Mouse (Mus musculus): ENCODE measurements around the gene Vmn1r12. TPM values are rescaled to one million over a fixed set of nuclear protein-coding genes. Genes with fewer than 3 reads are reported as not detected.
"Not testable (repeated sequence)": the region's sequence is repeated elsewhere in the genome, so short reads cannot be mapped to it uniquely, and the experiment has no call there.

The Vmn1r12 gene
- not detected in 2 replicates for polyA plus RNA-seq (2016; fragmentation: Nextera tagmentation; extraction: Ambion mirVana)

DNA sequence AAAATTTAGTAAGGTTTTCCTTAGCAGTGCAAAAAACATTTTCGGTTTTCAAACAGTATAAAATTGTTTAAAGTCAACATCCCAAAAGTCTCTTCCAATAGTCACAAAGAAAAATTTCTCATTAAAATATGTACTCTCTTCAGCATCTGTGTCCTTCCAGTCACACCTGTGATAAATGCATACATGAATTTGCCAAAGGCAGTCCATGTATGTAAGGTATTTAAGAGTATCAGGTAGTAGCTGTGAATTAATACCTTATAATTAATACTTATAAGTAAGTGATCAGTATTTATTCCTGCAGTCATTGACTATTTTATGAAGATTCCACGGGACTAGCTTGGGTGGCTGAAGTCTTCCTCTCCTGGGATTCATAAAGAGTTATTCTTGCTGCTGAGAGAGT is at the start of gene Vmn1r12:
Gene Vmn1r12 (plus strand): TSS at position 301 of the 400 bp plus-strand sequence.
- no peak within 1 kb of the TSS for H3K4me3 ChIP-seq
- WGBS (ENCODE audit: insufficient replicate concordance) = 51% methylated on average over 2 of the region's 2 CpGs
- no peak for ATAC-seq
- no peaks in the 10 kb centered on the region for H3K9me3 ChIP-seq (replicated peaks)
- H3K27ac ChIP-seq = no peak within 1 kb of the TSS
- no peak within 1 kb of the TSS for H3K9ac ChIP-seq
- H3K4me1 ChIP-seq = no peaks in the 10 kb centered on the region
- no peaks in the 10 kb centered on the region for H3K36me3 ChIP-seq
- no peak within 1 kb of the TSS for H3K4me2 ChIP-seq
- no peaks in the 10 kb centered on the region for H3K27me3 ChIP-seq (replicated peaks)

DNA sequence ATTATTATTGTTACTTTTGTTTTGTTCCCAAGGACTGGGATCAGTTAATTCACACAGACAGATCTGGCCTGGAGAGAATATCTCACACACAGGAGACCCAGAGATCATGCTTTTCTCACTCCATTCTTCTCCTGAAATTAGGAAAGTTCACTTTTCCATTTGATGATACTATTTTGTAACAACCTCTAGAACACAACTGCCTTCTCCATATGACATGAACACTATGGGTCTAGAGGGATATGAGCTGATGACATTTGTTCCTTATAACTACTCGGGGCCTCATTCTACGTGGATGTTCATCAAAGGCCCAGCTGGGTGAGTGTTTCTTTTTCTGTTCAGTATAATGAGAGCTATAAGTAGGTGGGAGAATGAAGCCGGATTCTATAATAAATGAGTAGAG is 47.6 kb upstream of the Vmn1r12 start, which contains the start of gene Vmn1r10:
Gene Vmn1r10 (plus strand): TSS at position 301 of the 400 bp plus-strand sequence.
- Histone ChIP-seq H3K36me3 (no peaks in the 10 kb centered on the region), H3K4me2 (no peak within 1 kb of the TSS), H3K9ac (no peak within 1 kb of the TSS), H3K9me3 (replicated peaks) (no peaks in the 10 kb centered on the region), H3K27me3 (replicated peaks) (no peaks in the 10 kb centered on the region), H3K4me1 (no peaks in the 10 kb centered on the region), H3K27ac (no peak within 1 kb of the TSS), H3K4me3 (no peak within 1 kb of the TSS)
- WGBS (ENCODE audit: insufficient replicate concordance) = 55% methylated on average over 3 of the region's 3 CpGs
- no peak for ATAC-seq

DNA sequence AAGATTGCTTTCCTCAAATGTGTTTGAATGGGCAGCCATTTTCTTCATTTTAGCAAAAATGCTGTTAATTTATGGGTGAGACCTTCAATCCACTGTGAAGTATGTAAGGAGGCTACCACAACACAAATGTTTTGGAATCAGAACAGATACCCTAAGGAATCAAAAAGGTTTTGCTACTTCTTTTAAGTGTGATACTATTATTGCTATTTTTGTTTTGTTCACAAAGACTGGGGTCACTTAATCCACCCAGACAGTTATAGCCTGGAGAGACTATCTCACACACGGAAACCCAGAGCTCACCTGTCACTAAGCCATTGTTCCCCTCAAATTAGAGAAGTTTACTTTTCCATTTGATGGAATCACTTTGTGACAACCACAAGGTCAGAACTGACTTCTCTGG is 23.6 kb upstream of the Vmn1r12 start, which contains the start of gene Vmn1r11:
Gene Vmn1r11 (plus strand): TSS at position 301 of the 400 bp plus-strand sequence.
- Histone ChIP-seq H3K9me3 (replicated peaks) (no peaks in the 10 kb centered on the region), H3K36me3 (no peaks in the 10 kb centered on the region), H3K4me1 (no peaks in the 10 kb centered on the region), H3K4me2 (no peak within 1 kb of the TSS), H3K9ac (no peak within 1 kb of the TSS), H3K27ac (no peak within 1 kb of the TSS), H3K27me3 (replicated peaks) (no peaks in the 10 kb centered on the region), H3K4me3 (no peak within 1 kb of the TSS)
- WGBS (ENCODE audit: insufficient replicate concordance) = 55% methylated on average over 1 of the region's 1 CpGs
- ATAC-seq = no peak

DNA sequence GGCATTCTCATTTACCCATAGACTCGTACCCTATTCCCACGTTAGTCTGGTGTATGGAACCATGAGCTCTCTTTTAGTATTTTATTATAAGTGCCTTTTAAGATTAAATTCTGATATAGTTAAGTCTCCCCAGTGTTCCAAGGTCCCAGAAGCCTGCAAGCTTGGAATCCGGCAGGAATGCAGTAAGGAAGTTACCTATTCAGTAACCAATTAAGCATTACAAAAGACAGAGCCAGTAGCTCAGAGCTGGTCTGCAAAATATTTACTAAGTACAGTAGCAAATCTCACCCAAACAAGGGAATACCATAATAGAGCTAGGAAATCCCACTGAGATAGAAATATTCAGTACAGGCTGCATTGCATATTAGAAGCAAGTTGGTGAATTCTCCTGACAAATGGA is 33.3 kb downstream of the Vmn1r12 start:
- not testable (repeated sequence) for H3K9me3 ChIP-seq (replicated peaks); H3K36me3 ChIP-seq; H3K4me3 ChIP-seq; H3K4me2 ChIP-seq; H3K4me1 ChIP-seq; H3K27me3 ChIP-seq (replicated peaks); H3K27ac ChIP-seq; ATAC-seq; H3K9ac ChIP-seq
- WGBS (ENCODE audit: insufficient replicate concordance) = 51% methylated on average over 3 of the region's 3 CpGs

DNA sequence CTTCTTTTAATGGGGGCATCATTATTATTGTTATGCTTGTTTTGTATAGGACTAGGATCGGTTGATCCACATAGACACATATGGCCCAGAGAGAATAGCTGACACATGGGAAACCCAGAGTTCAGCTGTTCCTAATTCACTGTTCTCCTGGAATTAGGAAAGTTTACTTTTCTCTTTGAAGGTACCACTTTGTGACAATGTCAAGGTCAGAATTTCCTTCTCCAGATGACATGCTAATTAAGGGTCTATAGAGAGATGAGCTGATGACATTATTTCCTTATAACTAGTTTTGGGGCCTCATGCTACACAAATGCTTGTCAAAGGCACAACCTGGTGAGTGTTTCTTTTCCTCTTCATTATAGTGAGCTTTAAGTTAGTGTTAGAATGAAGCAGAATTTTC is 46.3 kb downstream of the Vmn1r12 start, which contains the start of gene Vmn1r13:
Gene Vmn1r13 (plus strand): TSS at position 301 of the 400 bp plus-strand sequence.
- H3K9me3 ChIP-seq (replicated peaks); H3K4me2 ChIP-seq; H3K4me1 ChIP-seq; ATAC-seq; H3K27ac ChIP-seq; H3K9ac ChIP-seq; H3K4me3 ChIP-seq; H3K36me3 ChIP-seq; H3K27me3 ChIP-seq (replicated peaks): not testable (repeated sequence)
- 68% methylated on average over 1 of the region's 1 CpGs for WGBS (ENCODE audit: insufficient replicate concordance)

Other genes starting within 250 kb of the Vmn1r12 start
- 216 and 218 TPM in 2 replicates for gene Nt5c3, start 233.0 kb upstream of the Vmn1r12 start, polyA plus RNA-seq (2016; fragmentation: Nextera tagmentation; extraction: Ambion mirVana)
- gene Vmn1r4, start 232.9 kb upstream of the Vmn1r12 start, polyA plus RNA-seq (2016; fragmentation: Nextera tagmentation; extraction: Ambion mirVana) = 0.13 and 0.29 TPM in 2 replicates
- not detected in 2 replicates for gene Vmn1r5, start 186.6 kb upstream of the Vmn1r12 start, polyA plus RNA-seq (2016; fragmentation: Nextera tagmentation; extraction: Ambion mirVana)
- not detected in 2 replicates for gene Vmn1r6, start 159.7 kb upstream of the Vmn1r12 start, polyA plus RNA-seq (2016; fragmentation: Nextera tagmentation; extraction: Ambion mirVana)
- not detected in 2 replicates for gene Vmn1r7, start 131.6 kb upstream of the Vmn1r12 start, polyA plus RNA-seq (2016; fragmentation: Nextera tagmentation; extraction: Ambion mirVana)
- gene Vmn1r8, start 124.6 kb upstream of the Vmn1r12 start, polyA plus RNA-seq (2016; fragmentation: Nextera tagmentation; extraction: Ambion mirVana) = not detected in 2 replicates
- not detected in 2 replicates for gene Vmn1r9, start 90.1 kb upstream of the Vmn1r12 start, polyA plus RNA-seq (2016; fragmentation: Nextera tagmentation; extraction: Ambion mirVana)
- gene Vmn1r10, start 47.5 kb upstream of the Vmn1r12 start, polyA plus RNA-seq (2016; fragmentation: Nextera tagmentation; extraction: Ambion mirVana) = not detected in 2 replicates
- gene Vmn1r11, start 23.5 kb upstream of the Vmn1r12 start, polyA plus RNA-seq (2016; fragmentation: Nextera tagmentation; extraction: Ambion mirVana) = not detected in 2 replicates
- gene Vmn1r13, start 46.4 kb downstream of the Vmn1r12 start, polyA plus RNA-seq (2016; fragmentation: Nextera tagmentation; extraction: Ambion mirVana) = not detected in 2 replicates
- not detected in 2 replicates for gene Vmn1r14, start 74.8 kb downstream of the Vmn1r12 start, polyA plus RNA-seq (2016; fragmentation: Nextera tagmentation; extraction: Ambion mirVana)
- not detected in 2 replicates for gene Vmn1r15, start 101.0 kb downstream of the Vmn1r12 start, polyA plus RNA-seq (2016; fragmentation: Nextera tagmentation; extraction: Ambion mirVana)
- not detected in 2 replicates for gene Vmn1r16, start 172.6 kb downstream of the Vmn1r12 start, polyA plus RNA-seq (2016; fragmentation: Nextera tagmentation; extraction: Ambion mirVana)
- gene Vmn1r17, start 206.8 kb downstream of the Vmn1r12 start, polyA plus RNA-seq (2016; fragmentation: Nextera tagmentation; extraction: Ambion mirVana) = not detected in 2 replicates
- gene Vmn1r18, start 238.9 kb downstream of the Vmn1r12 start, polyA plus RNA-seq (2016; fragmentation: Nextera tagmentation; extraction: Ambion mirVana) = not detected in 2 replicates
- not detected in 2 replicates for gene Vmn1r19, start 246.9 kb downstream of the Vmn1r12 start, polyA plus RNA-seq (2016; fragmentation: Nextera tagmentation; extraction: Ambion mirVana)

Data from liver, embryonic 12.5 days (tissue).